Mouse (Mus musculus) liver, embryonic 11.5 days (tissue): ENCODE measurements around the gene Knstrn. TPM values are rescaled to one million over a fixed set of nuclear protein-coding genes. Genes with fewer than 3 reads are reported as not detected.

Experiments
- ATAC-seq: fragments of 200-750 bp; cut with Nextera tagmentation; replicated peaks from 2 replicates; pipeline ENCODE4 v1.8.0; 2017; ENCODE audit warnings: moderate number of reproducible peaks, mild to moderate bottlenecking, moderate TSS enrichment, moderate library complexity; ENCODE audit not compliant: low FRiP score
- DNase-seq: peaks from one replicate; pipeline ENCODE4 v3.0.0-alpha.2; 2017; ENCODE audit warnings: low spot score
- H3K27ac ChIP-seq: fragments of 300-500 bp; sonication (generic); 2 replicates; pipeline ENCODE4 v1.5.1; 2014; ENCODE audit warnings: mild to moderate bottlenecking, low read depth, low read length, control low read depth
- H3K27me3 ChIP-seq: fragments of 300-500 bp; sonication (generic); replicated peaks from 2 replicates; pipeline ENCODE4 v1.6.1; 2014; ENCODE audit warnings: low read length, mixed read lengths; ENCODE audit not compliant: control insufficient read depth, insufficient read depth
- H3K36me3 ChIP-seq: fragments of 300-500 bp; sonication (generic); 2 replicates; pipeline ENCODE4 v1.6.1; 2014; ENCODE audit warnings: mild to moderate bottlenecking, low read length, moderate library complexity, mixed read lengths; ENCODE audit not compliant: control insufficient read depth, insufficient read depth
- H3K4me1 ChIP-seq: fragments of 300-500 bp; sonication (generic); replicated peaks from 2 replicates; pipeline ENCODE4 v1.6.1; 2014; ENCODE audit warnings: low read length, mixed read lengths; ENCODE audit not compliant: control insufficient read depth, insufficient read depth
- H3K4me2 ChIP-seq: fragments of 300-500 bp; sonication (generic); 2 replicates; pipeline ENCODE4 v1.6.1; 2014; ENCODE audit warnings: mild to moderate bottlenecking, control low read depth, moderate library complexity
- H3K4me3 ChIP-seq: fragments of 300-500 bp; sonication (generic); 2 replicates; pipeline ENCODE4 v1.5.1; 2014; ENCODE audit warnings: low read depth, low read length, control low read depth
- H3K9ac ChIP-seq: fragments of 300-500 bp; sonication (generic); 2 replicates; pipeline ENCODE4 v1.6.1; 2014; ENCODE audit warnings: low read depth, low read length, control low read depth
- H3K9me3 ChIP-seq: fragments of 300-500 bp; sonication (generic); 2 replicates; pipeline ENCODE4 v1.6.1; 2016; ENCODE audit warnings: low read length, inconsistent platforms, mixed read lengths; ENCODE audit not compliant: control insufficient read depth
- WGBS: fragments of 180-500 bp; shearing (Covaris S2); extraction: QIAGEN DNeasy Blood & Tissue Kit; methylation state at CpG from one replicate; pipeline ENCODE4 v1.1.7; 2014; 5-methylcytosine and 5-hydroxymethylcytosine counted together
- polyA plus RNA-seq: library from polyadenylated mRNA; unstranded; fragments of >200 nt; fragmentation: Nextera tagmentation; extraction: Ambion mirVana; gene quantifications from 2 replicates; pipeline ENCODE4 v1.2.1, GENCODE M21; 2014

Gene Knstrn
- polyA plus RNA-seq, 1 experiment from 2014 or later = 127 TPM

DNA sequence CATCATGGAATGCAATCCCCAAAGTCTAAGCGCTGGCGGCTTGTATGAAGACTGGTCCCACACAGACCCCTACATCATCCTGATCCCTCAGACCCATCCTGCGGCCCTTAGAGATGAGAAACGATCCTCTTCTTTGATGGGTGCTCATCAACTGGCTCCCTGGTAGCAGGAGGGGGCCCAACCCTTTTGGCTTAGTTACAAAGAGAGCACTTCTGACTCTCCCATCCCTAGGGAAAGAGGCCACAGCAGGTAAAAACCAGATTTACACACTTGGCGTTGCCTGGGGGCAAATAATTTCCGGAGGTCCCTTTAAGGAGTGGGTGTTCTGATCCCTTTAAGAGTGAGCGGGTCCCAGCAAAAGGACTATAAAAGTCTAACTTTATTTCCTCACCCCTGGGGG is 83.6 kb downstream of the Knstrn start:
- Histone ChIP-seq H3K36me3 (no peaks in the 10 kb centered on the region), H3K9ac (no peak overlapping the region), H3K27ac (no peak overlapping the region), H3K27me3 (peaks cover 77% of the 10 kb centered on the region), H3K4me1 (peaks cover 31% of the 10 kb centered on the region), H3K4me2 (peak overlapping the region; percentile 77), H3K4me3 (peak overlapping the region; percentile 48), H3K9me3 (no peaks in the 10 kb centered on the region)
- no peak for DNase-seq
- 7% methylated on average over 7 of the region's 7 CpGs for WGBS
- no peak for ATAC-seq

DNA sequence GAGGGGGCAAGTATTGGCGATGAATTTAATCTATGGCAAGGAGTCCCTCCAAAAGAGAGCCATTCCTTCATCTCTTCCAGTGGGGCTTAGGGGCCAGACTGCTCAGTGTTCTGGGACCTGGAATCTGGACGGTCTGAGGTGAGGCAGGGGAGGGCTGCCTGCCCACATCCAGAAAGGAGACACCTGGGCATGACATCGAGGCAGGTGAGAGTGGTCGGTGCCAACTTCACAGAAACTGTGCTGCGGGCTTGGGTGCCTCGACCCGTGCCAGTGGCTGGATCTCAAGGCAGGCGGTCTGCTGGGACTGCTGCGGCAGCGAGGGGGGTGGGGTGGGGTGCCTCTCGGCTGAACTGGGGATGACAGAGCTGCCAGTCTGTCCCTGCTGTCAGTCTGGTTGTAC is 84.0 kb downstream of the Knstrn start:
- Histone ChIP-seq H3K36me3 (no peaks in the 10 kb centered on the region), H3K4me1 (peaks cover 35% of the 10 kb centered on the region), H3K27ac (no peak overlapping the region), H3K27me3 (peaks cover 74% of the 10 kb centered on the region), H3K4me3 (no peak overlapping the region; the same call in 1 of the 2 replicates), H3K9me3 (no peaks in the 10 kb centered on the region), H3K4me2 (no peak overlapping the region), H3K9ac (no peak overlapping the region)
- ATAC-seq (no peak), DNase-seq (no peak)
- WGBS = 2% methylated on average over 11 of the region's 11 CpGs

DNA sequence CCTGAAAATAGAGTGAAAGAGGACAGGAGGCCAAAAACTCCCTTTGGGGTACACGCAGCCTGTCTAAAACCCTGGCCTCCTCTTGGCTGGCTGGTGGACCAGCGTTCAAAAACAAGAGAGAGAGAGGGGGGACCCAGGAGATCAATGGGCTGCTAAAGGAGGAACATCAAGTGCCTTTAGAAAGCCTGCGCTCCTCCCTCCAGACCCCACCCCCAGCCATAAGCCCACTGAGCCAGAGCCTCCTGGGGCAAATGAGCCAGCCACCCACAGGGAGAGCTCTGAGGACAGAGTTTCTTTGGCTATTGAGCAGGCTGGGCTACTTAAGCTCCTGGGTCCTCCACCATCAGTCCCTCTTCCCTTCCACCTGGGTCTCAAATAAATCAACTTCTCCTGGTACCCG is 85.0 kb downstream of the Knstrn start:
- 16% methylated on average over 4 of the region's 4 CpGs for WGBS
- Histone ChIP-seq H3K9me3 (no peaks in the 10 kb centered on the region), H3K4me1 (peaks cover 44% of the 10 kb centered on the region), H3K36me3 (no peaks in the 10 kb centered on the region), H3K4me2 (no peak overlapping the region), H3K9ac (no peak overlapping the region), H3K27me3 (peaks cover 69% of the 10 kb centered on the region), H3K4me3 (no peak overlapping the region), H3K27ac (no peak overlapping the region)
- ATAC-seq (no peak), DNase-seq (no peak)

DNA sequence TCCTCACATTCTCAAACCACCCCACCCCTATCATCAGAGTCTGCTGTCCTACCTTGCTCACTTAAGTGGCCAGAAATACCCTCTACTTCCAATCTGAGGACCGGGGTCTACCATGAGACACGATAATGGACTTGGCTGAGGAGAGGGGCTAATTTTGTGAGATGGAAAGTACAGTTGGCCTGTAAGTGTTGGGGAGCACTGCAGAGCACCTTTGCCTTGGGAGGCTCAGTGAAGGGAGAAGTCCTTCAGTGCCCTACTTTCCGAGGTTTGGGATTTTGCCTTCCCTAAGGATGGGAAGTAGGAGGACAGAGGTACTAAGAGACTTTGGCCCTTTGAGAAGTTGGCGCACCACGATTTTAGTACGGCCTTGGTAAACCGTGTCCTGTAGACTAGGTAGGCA is 85.5 kb downstream of the Knstrn start:
- Histone ChIP-seq H3K4me2 (no peak overlapping the region), H3K27ac (no peak overlapping the region), H3K36me3 (no peaks in the 10 kb centered on the region), H3K9me3 (no peaks in the 10 kb centered on the region), H3K27me3 (peaks cover 65% of the 10 kb centered on the region), H3K9ac (no peak overlapping the region), H3K4me3 (no peak overlapping the region), H3K4me1 (peaks cover 50% of the 10 kb centered on the region)
- DNase-seq (no peak), ATAC-seq (no peak)
- WGBS = 13% methylated on average over 7 of the region's 7 CpGs

DNA sequence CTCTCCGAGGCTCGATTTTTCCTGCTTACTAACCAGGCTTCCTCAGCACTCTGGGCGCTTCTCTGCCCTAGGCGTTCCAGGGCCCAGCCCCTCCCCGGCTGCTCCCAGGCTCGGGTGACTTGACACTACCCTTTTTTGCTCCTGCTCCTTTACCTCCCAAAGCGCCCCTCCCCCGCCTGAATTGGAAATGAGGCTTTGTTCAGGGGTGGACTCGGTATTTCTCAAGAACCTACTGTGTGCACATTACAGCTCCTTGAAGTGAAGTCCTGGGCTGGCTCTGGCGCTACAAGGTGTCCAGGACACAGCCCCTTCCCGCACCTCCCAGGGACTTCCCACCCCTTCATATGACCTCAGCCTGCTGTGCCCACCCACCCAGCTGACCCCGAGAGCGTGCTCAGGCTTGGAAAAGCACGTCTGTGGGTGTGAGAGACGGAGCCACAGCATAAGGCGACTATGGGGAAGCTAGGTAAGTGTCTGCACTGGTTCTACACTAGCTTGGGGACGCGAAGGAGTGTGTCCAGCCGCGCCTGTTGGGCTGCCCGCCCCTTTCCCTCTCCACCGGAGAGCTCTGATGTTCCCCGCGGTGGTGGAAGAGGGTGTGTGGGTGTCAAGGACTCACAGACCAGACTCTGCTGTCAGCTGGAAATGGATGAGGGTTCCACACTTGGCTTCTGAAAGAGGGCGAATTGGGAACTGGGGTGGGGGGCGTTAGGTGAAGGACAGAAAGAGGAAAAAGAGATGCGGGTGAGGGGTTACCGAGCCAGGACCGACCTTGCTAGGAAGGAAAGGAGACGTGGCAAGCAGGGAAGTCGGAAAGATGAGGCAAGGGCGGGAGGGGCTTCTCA is 86.4 kb downstream of the Knstrn start, which contains the start of gene Bahd1:
TSS of gene Bahd1 (plus strand) at position 397 of the 845 bp plus-strand sequence.
- H3K4me2 ChIP-seq = peak within 1 kb of the TSS; percentile 100
- H3K36me3 ChIP-seq = no peaks in the 10 kb centered on the region
- peaks cover 59% of the 10 kb centered on the region for H3K4me1 ChIP-seq
- H3K9me3 ChIP-seq = no peaks in the 10 kb centered on the region
- under 1% methylated on average over 32 of the region's 32 CpGs for WGBS
- H3K27ac ChIP-seq = peak within 1 kb of the TSS; percentile 93
- H3K4me3 ChIP-seq = peak within 1 kb of the TSS; percentile 97
- DNase-seq (peak; percentile 63), ATAC-seq (no peak)
- H3K9ac ChIP-seq = peak within 1 kb of the TSS; percentile 92
- peaks cover 56% of the 10 kb centered on the region for H3K27me3 ChIP-seq

DNA sequence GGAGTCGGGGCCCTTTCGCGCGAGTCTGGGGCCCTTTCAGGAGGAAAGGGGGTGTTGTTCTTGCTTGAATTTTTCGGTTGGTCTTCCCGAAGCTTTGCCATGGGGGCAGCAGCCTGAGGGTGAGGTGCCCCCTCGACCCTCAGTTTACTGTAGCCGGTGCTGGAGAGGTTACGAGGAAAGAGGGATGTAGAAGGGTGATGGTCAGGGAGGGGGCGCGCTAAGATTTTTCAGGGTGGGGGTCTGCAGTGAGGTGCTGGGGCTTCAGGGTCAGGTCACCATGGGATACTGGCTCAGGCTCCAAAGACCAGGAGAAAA is 87.0 kb downstream of the Knstrn start:
- ATAC-seq (no peak), DNase-seq (peak; percentile 41)
- Histone ChIP-seq H3K27ac (peak overlapping the region; percentile 38), H3K9me3 (no peaks in the 10 kb centered on the region), H3K4me1 (peaks cover 61% of the 10 kb centered on the region), H3K4me3 (peak overlapping the region; percentile 97), H3K9ac (peak overlapping the region; percentile 92), H3K36me3 (no peaks in the 10 kb centered on the region), H3K4me2 (peak overlapping the region; percentile 100), H3K27me3 (peaks cover 50% of the 10 kb centered on the region)
- WGBS = 2% methylated on average over 11 of the region's 11 CpGs

DNA sequence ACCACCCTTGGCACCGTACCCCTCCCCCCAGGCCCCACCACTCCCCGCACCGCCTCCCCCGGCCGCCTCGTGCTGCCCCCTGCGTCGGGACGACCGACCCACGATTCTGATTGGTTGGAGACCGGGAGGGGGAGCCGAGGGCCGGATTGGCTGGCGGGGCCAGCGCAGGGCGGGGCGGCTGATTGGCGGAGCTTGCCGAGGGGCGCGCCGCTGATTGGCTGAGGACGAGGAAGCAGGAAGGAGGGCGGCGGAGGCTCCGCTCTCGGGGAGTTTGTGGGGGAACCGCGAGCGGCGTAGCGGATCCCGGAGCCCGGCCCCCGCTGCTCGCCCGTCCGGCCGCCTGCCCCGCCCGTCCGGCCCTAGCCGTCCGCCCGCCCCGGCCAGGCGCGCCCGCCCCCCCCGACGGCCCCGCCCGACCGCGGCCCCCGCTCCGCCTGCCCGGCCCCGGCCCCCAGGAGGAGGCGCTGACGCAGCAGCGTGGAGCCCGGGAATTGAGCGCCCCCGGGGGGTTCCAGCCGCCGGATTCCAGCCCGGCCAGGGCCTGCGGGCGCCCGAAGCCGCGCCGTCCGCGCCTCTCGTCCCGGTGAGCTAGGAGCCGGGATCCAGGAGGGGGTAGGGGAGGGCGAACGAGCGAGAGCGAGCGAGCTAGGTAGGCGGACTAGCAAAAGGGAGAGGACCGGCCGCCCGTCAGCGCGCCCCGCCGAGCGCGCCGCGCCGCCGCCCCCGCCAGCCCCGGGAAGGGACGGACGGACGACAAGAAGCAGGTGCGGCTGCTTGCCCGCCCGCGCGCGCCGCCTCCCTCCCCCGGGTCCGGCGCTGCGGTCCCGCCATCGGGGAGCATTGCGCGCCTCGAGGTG is 87.6 kb downstream of the Knstrn start:
- peak overlapping the region; percentile 97 for H3K4me3 ChIP-seq
- H3K4me2 ChIP-seq = peak overlapping the region; percentile 100
- no peaks in the 10 kb centered on the region for H3K36me3 ChIP-seq
- no peaks in the 10 kb centered on the region for H3K9me3 ChIP-seq
- ATAC-seq (peak; percentile 91), DNase-seq (peak; percentile 98)
- H3K27ac ChIP-seq = peak overlapping the region; percentile 93
- peaks cover 60% of the 10 kb centered on the region for H3K4me1 ChIP-seq
- peaks cover 44% of the 10 kb centered on the region for H3K27me3 ChIP-seq
- under 1% methylated on average over 98 of the region's 120 CpGs for WGBS
- peak overlapping the region; percentile 92 for H3K9ac ChIP-seq

DNA sequence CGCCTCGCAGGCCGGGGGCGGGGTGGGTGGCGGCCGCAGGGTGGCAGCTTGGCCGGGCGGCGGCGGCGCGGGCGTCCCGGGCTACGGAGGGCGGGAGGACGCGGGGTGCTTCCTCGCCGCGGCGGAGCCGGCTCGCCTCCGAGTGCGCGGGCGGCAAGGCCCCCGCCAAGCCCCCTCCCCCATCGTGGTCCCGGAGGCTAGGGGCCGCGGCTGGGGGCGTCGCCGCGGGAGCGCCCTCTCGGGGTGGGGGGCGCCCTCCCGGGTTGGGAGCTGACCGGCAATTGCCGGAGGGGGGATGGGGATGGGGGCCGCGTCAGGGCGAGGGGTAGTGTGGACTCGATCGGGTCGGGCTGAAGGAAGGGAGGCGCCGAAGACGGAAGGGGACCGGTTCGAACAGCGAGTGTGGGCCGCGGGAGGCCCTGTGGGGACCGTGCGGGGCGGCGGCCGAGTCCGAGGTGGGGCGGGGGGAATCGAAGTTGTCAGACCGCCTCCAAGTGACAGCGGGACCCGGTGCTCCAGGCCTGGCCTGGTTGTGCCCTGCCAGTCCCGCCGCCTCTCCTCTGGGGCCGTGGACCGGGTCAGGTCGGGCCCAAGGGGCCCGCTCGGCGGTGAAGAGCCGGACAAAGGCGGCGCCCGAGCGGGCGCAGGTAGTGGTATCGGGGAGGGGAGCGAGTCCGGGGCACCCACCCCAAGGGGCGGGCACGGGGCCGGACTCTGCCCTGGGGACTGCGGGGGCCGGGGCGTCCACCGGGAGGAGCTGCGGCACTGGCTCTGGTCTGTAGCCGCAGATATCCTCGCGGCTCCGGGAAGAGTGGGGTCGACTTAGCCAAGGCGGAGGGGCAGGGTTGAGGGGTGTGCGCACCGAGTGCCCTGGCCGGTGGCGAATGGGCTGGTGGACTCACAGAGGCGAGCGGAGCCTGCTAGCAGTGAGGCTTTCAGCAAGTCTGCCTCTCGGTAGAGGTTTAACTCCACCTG is 88.5 kb downstream of the Knstrn start:
- WGBS = under 1% methylated on average over 91 of the region's 106 CpGs
- peak; percentile 36 for ATAC-seq
- no peaks in the 10 kb centered on the region for H3K9me3 ChIP-seq

More for the DNA sequence above, 88.5 kb downstream of the Knstrn start:
- Histone ChIP-seq H3K27ac (peak overlapping the region; percentile 93), H3K4me3 (peak overlapping the region; percentile 97), H3K9ac (peak overlapping the region; percentile 92), H3K27me3 (peaks cover 35% of the 10 kb centered on the region), H3K36me3 (no peaks in the 10 kb centered on the region), H3K4me1 (peaks cover 52% of the 10 kb centered on the region), H3K4me2 (peak overlapping the region; percentile 100)
- DNase-seq = peak; percentile 74
